Mouse (Mus musculus) MEL (cell line): Measurements from ENCODE around the gene Olfr763. TPM values are rescaled to one million over a fixed set of nuclear protein-coding genes. Genes with fewer than 3 reads are reported as not detected.

Experiments
- DNase-seq: peaks from one replicate; pipeline ENCODE4 v3.0.0; 2011; ENCODE audit warnings: low read depth, low spot score
- H3K27ac ChIP-seq: 2 replicates; pipeline ENCODE4 v1.5.1; 2012; ENCODE audit warnings: low read depth, mild to moderate bottlenecking, control low read depth, low read length, moderate library complexity; ENCODE audit not compliant: control insufficient read depth
- H3K27me3 ChIP-seq, 2 experiments: fragments of 150-350 bp in 1 of 2; sonication (generic) in 1 of 2; 2 replicates each; pipeline ENCODE4 v1.6.1; 2012; ENCODE audit warnings: low read length in 2 of 2, mild to moderate bottlenecking in 2 of 2, improper control_type of control experiment in 1 of 2, moderate library complexity in 1 of 2; ENCODE audit not compliant: insufficient read depth in 2 of 2, control insufficient read depth in 1 of 2
- H3K36me3 ChIP-seq, 2 experiments: 2 replicates each; pipeline ENCODE4 v1.6.1; 2012 to 2014; ENCODE audit warnings: low read length in 2 of 2, improper control_type of control experiment in 1 of 2, inconsistent platforms in 1 of 2, mild to moderate bottlenecking in 1 of 2; ENCODE audit not compliant: insufficient read depth in 2 of 2, control insufficient read depth in 1 of 2
- H3K4me1 ChIP-seq, 2 experiments: fragments of 150-350 bp in 1 of 2; sonication (generic) in 1 of 2; 2 replicates each; pipeline ENCODE4 v1.6.1; 2012; ENCODE audit warnings: low read length in 2 of 2, improper control_type of control experiment in 1 of 2, mild to moderate bottlenecking in 1 of 2; ENCODE audit not compliant: insufficient read depth in 2 of 2, control insufficient read depth in 1 of 2
- H3K4me3 ChIP-seq, 2 experiments: fragments of 150-350 bp in 1 of 2; sonication (generic) in 1 of 2; 2 replicates each; pipeline ENCODE4 v1.5.1; 2012; ENCODE audit warnings: low read depth in 2 of 2, low read length in 2 of 2, mild to moderate bottlenecking in 2 of 2, moderate library complexity in 2 of 2, control low read depth in 1 of 2, improper control_type of control experiment in 1 of 2; ENCODE audit not compliant: control insufficient read depth in 1 of 2, insufficient read depth in 1 of 2
- H3K79me2 ChIP-seq: 2 replicates; pipeline ENCODE4 v1.6.1; 2012; ENCODE audit warnings: mild to moderate bottlenecking, low read length, moderate library complexity; ENCODE audit not compliant: control insufficient read depth, poor library complexity, insufficient read depth
- H3K9ac ChIP-seq: 2 replicates; pipeline ENCODE4 v1.6.1; 2012; ENCODE audit warnings: low read depth, mild to moderate bottlenecking, control low read depth, low read length, moderate library complexity; ENCODE audit not compliant: control insufficient read depth, poor library complexity, severe bottlenecking
- H3K9me3 ChIP-seq: fragments of 150-350 bp; sonication (generic); replicated peaks from 2 replicates; pipeline ENCODE4 v1.6.1; 2012; ENCODE audit warnings: mild to moderate bottlenecking, low read length, improper control_type of control experiment, moderate library complexity; ENCODE audit not compliant: insufficient read depth
- BHLHE40 ChIP-seq: IDR thresholded peaks from 2 replicates; pipeline ENCODE4 v1.6.1; 2012; ENCODE audit warnings: low read depth, mild to moderate bottlenecking, inconsistent platforms, low read length, improper control_type of control experiment, borderline replicate concordance
- CHD2 ChIP-seq: IDR thresholded peaks from 2 replicates; pipeline ENCODE4 v1.6.1; 2011; ENCODE audit warnings: low read length, improper control_type of control experiment
- CTCF ChIP-seq, 3 experiments: IDR thresholded peaks in 2 of 3; conservative IDR thresholded peaks in 1 of 3; 2 replicates each; pipeline ENCODE4 v1.5.1; 2011 to 2012; ENCODE audit warnings: low read length in 3 of 3, low read depth in 2 of 3, mild to moderate bottlenecking in 2 of 3, improper control_type of control experiment in 1 of 3, inconsistent platforms in 1 of 3, mixed read lengths in 1 of 3, moderate library complexity in 1 of 3; ENCODE audit not compliant: control insufficient read depth in 1 of 3, insufficient read depth in 1 of 3, poor library complexity in 1 of 3, severe bottlenecking in 1 of 3
- E2F4 ChIP-seq: IDR thresholded peaks from 2 replicates; pipeline ENCODE4 v1.6.1; 2011; ENCODE audit warnings: low read depth, low read length, improper control_type of control experiment, borderline replicate concordance
- ELF1 ChIP-seq: IDR thresholded peaks from 2 replicates; pipeline ENCODE4 v1.6.1; 2014; ENCODE audit warnings: low read depth, mild to moderate bottlenecking, inconsistent platforms, low read length, improper control_type of control experiment, moderate library complexity
- ETS1 ChIP-seq: IDR thresholded peaks from 2 replicates; pipeline ENCODE4 v1.6.1; 2012; ENCODE audit warnings: low read depth, mild to moderate bottlenecking, inconsistent platforms, low read length, improper control_type of control experiment, moderate library complexity
- GABPA ChIP-seq: IDR thresholded peaks from 2 replicates; pipeline ENCODE4 v1.6.1; 2012; ENCODE audit warnings: low read depth, mild to moderate bottlenecking, inconsistent platforms, low read length, improper control_type of control experiment, moderate library complexity
- GATA1 ChIP-seq: IDR thresholded peaks from 2 replicates; pipeline ENCODE4 v1.6.1; 2011; ENCODE audit warnings: low read depth, low read length, improper control_type of control experiment
- HCFC1 ChIP-seq: IDR thresholded peaks from 2 replicates; pipeline ENCODE4 v1.6.1; 2012; ENCODE audit warnings: low read depth, mild to moderate bottlenecking, inconsistent platforms, low read length, improper control_type of control experiment, moderate library complexity
- JUND ChIP-seq: IDR thresholded peaks from 2 replicates; pipeline ENCODE4 v1.6.1; 2011; ENCODE audit warnings: low read depth, mild to moderate bottlenecking, improper control_type of control experiment, low read length
- KAT2A ChIP-seq: conservative IDR thresholded peaks from 2 replicates; pipeline ENCODE4 v1.6.1; 2012; ENCODE audit warnings: low read depth, low read length, improper control_type of control experiment, inconsistent platforms
- MAFK ChIP-seq: IDR thresholded peaks from 2 replicates; pipeline ENCODE4 v1.6.1; 2011; ENCODE audit warnings: low read depth, mild to moderate bottlenecking, low read length, improper control_type of control experiment, borderline replicate concordance
- MAX ChIP-seq: IDR thresholded peaks from 2 replicates; pipeline ENCODE4 v1.6.1; 2011; ENCODE audit warnings: low read length, improper control_type of control experiment
- MAZ ChIP-seq: IDR thresholded peaks from 2 replicates; pipeline ENCODE4 v1.6.1; 2012; ENCODE audit warnings: low read depth, mild to moderate bottlenecking, inconsistent platforms, low read length, improper control_type of control experiment
- MEF2A ChIP-seq: IDR thresholded peaks from 2 replicates; pipeline ENCODE4 v1.6.1; 2014; ENCODE audit warnings: low read depth, mild to moderate bottlenecking, inconsistent platforms, low read length, improper control_type of control experiment; ENCODE audit not compliant: poor library complexity, insufficient replicate concordance, severe bottlenecking; ENCODE audit errors: extremely low read depth
- MYB ChIP-seq: IDR thresholded peaks from 2 replicates; pipeline ENCODE4 v1.6.1; 2011; ENCODE audit warnings: mild to moderate bottlenecking, low read depth, low read length, improper control_type of control experiment
- POLR2A ChIP-seq, 2 experiments: IDR thresholded peaks; 2 replicates each; pipeline ENCODE4 v1.6.1; 2011 to 2012; ENCODE audit warnings: low read length in 2 of 2, mild to moderate bottlenecking in 2 of 2, control low read depth in 1 of 2, improper control_type of control experiment in 1 of 2, low read depth in 1 of 2, moderate library complexity in 1 of 2; ENCODE audit not compliant: control insufficient read depth in 1 of 2, insufficient read depth in 1 of 2, poor library complexity in 1 of 2
- RAD21 ChIP-seq: IDR thresholded peaks from 2 replicates; pipeline ENCODE4 v1.6.1; 2011; ENCODE audit warnings: mild to moderate bottlenecking, low read depth, low read length, improper control_type of control experiment
- SIN3A ChIP-seq: IDR thresholded peaks from 2 replicates; pipeline ENCODE4 v1.6.1; 2012; ENCODE audit warnings: low read length, improper control_type of control experiment, inconsistent platforms
- TCF12 ChIP-seq: IDR thresholded peaks from 2 replicates; pipeline ENCODE4 v1.6.1; 2014; ENCODE audit warnings: low read depth, mild to moderate bottlenecking, inconsistent platforms, low read length, improper control_type of control experiment, moderate library complexity
- USF1 ChIP-seq: IDR thresholded peaks from 2 replicates; pipeline ENCODE4 v1.6.1; 2014; ENCODE audit warnings: low read depth, mild to moderate bottlenecking, inconsistent platforms, low read length, improper control_type of control experiment, moderate library complexity
- ZKSCAN1 ChIP-seq: IDR thresholded peaks from 2 replicates; pipeline ENCODE4 v1.6.1; 2012; ENCODE audit warnings: low read depth, mild to moderate bottlenecking, inconsistent platforms, low read length, improper control_type of control experiment, moderate library complexity
- ZNF384 ChIP-seq: IDR thresholded peaks from 2 replicates; pipeline ENCODE4 v1.6.1; 2012; ENCODE audit warnings: low read depth, mild to moderate bottlenecking, inconsistent platforms, low read length, improper control_type of control experiment
- polyA plus RNA-seq, 2 experiments: library from polyadenylated mRNA; stranded (reverse) in 1 of 2; unstranded in 1 of 2; fragments of >175 nt in 1 of 2; fragments of >200 nt in 1 of 2; gene quantifications; 2 replicates each; pipeline versions ENCODE4 v1.2.1 to v1.2.4; 2012; ENCODE audit warnings: low replicate concordance in 2 of 2, low read depth in 1 of 2; ENCODE audit not compliant: insufficient read length in 2 of 2, insufficient read depth in 1 of 2, missing spikeins in 1 of 2
- total RNA-seq: library from RNA; depleted of rRNA; stranded (reverse); fragments of 300-350 nt; gene quantifications from 2 replicates; pipeline ENCODE4 v1.2.3, GENCODE M21; 2012; rRNA removed

Gene Olfr763
- total RNA-seq (not detected in 2 replicates), polyA plus RNA-seq (not detected)

DNA sequence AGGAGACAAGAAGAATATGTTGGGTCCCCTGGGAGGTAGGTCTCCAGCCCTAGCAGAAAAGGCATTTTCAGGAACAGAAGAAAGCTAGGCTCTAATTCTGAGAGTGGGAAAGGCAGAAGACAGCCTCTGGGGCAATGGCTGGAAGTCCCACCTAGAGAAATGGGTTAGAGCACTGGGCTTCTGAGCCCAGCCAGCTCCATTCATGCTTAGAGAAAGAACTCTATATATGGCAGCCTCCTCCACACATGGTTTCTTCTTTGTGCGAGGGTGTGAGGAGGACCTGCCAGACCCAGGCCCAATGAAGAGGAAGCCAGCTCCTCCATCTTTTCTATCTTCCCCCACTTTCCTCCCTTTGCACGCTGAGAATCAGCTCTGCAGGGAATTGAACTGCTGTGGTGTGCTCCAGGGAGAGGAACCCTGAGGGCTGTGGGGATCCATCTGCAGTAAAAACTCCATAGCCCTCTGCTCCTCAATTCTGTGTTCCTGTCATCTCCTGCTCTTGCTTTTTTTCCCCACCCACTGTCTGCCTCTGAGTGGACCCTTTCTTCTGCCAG, at the start of gene Olfr763:
Gene Olfr763 (plus strand): TSS at position 504 of the 554 bp plus-strand sequence.
- Histone ChIP-seq H3K27ac (no peak within 1 kb of the TSS), H3K4me3 (no peak within 1 kb of the TSS), H3K9me3 (no peaks in the 10 kb centered on the region), H3K27me3 (no peaks in the 10 kb centered on the region), H3K4me1 (peaks cover 0 to 4% of the 10 kb centered on the region in 2 experiments; a peak in 2 of 4 replicates), H3K36me3 (no peaks in the 10 kb centered on the region), H3K9ac (no peak within 1 kb of the TSS), H3K79me2 (no peaks in the 10 kb centered on the region)
- DNase-seq, result no peak
- TF ChIP-seq ETS1, result no peak
- no peak for TF ChIP-seq MAFK
- TF ChIP-seq RAD21, result no peak
- no peak for TF ChIP-seq ELF1
- TF ChIP-seq MYB, result no peak
- TF ChIP-seq KAT2A, result no peak
- TF ChIP-seq MAX, result no peak
- TF ChIP-seq E2F4, result no peak
- no peak for TF ChIP-seq CTCF (IDR thresholded peaks at IDR 0.05 in 2 of 3, conservative IDR thresholded peaks at IDR 0.05 in 1 of 3; ENCODE audit: control insufficient read depth in 1 of 3, insufficient read depth in 1 of 3, low read depth in 2 of 3, low read length in 3 of 3, poor library complexity in 1 of 3, severe bottlenecking in 1 of 3)
- TF ChIP-seq SIN3A, result no peak
- TF ChIP-seq USF1, result no peak

DNA sequence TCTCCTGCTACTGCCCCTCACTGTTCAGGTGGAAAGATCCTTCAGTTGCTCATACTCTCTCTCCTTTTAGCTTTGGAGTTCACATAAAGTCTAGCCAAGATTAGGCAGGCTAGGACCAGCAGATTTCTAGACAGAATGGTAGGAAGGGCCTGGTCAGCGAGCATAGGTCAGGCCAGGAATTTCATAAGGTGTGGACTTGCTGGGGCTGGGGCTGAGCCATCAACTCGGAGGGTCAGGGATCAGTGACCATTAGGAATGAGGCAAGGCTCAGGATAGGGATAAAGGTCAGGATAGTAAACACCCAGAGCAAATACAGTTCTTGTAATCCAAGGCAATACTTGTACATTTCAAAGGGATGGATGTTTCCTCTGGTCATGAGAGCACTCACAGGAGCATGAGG, 45.6 kb upstream of the Olfr763 start:
- Histone ChIP-seq H3K9me3 (no peaks in the 10 kb centered on the region), H3K27ac (no peak overlapping the region), H3K9ac (no peak overlapping the region), H3K27me3 (peaks cover 0 to 2% of the 10 kb centered on the region in 2 experiments; a peak in 1 of 4 replicates)
- TF ChIP-seq MAZ, result no peak
- TF ChIP-seq TCF12, result no peak
- no peak for TF ChIP-seq CHD2
- TF ChIP-seq ELF1, result no peak
- no peak for TF ChIP-seq E2F4
- no peak for TF ChIP-seq BHLHE40
- no peak for TF ChIP-seq CTCF (IDR thresholded peaks at IDR 0.05 in 2 of 3, conservative IDR thresholded peaks at IDR 0.05 in 1 of 3; ENCODE audit: control insufficient read depth in 1 of 3, insufficient read depth in 1 of 3, low read depth in 2 of 3, low read length in 3 of 3, poor library complexity in 1 of 3, severe bottlenecking in 1 of 3)
- no peak for TF ChIP-seq MAFK
- TF ChIP-seq MEF2A, result no peak
- TF ChIP-seq ZNF384, result no peak
- TF ChIP-seq GATA1, result no peak
- TF ChIP-seq JUND, result no peak
- no peak for TF ChIP-seq MYB
- TF ChIP-seq GABPA, result no peak
- no peak for TF ChIP-seq HCFC1
- no peak for TF ChIP-seq POLR2A (IDR thresholded peaks at IDR 0.05; ENCODE audit: control insufficient read depth in 1 of 2, insufficient read depth in 1 of 2, low read depth in 1 of 2, low read length in 2 of 2, poor library complexity in 1 of 2)
- TF ChIP-seq ZKSCAN1, result no peak
- TF ChIP-seq MAX, result no peak
- TF ChIP-seq, all 39 proteins: peak for 0
- Histone ChIP-seq H3K79me2 (no peaks in the 10 kb centered on the region), H3K4me3 (no peak overlapping the region), H3K36me3 (no peaks in the 10 kb centered on the region), H3K4me1 (no peaks in the 10 kb centered on the region; a peak in 1 of 4 replicates)
- DNase-seq, result no peak
